In the genomic region with DNA sequence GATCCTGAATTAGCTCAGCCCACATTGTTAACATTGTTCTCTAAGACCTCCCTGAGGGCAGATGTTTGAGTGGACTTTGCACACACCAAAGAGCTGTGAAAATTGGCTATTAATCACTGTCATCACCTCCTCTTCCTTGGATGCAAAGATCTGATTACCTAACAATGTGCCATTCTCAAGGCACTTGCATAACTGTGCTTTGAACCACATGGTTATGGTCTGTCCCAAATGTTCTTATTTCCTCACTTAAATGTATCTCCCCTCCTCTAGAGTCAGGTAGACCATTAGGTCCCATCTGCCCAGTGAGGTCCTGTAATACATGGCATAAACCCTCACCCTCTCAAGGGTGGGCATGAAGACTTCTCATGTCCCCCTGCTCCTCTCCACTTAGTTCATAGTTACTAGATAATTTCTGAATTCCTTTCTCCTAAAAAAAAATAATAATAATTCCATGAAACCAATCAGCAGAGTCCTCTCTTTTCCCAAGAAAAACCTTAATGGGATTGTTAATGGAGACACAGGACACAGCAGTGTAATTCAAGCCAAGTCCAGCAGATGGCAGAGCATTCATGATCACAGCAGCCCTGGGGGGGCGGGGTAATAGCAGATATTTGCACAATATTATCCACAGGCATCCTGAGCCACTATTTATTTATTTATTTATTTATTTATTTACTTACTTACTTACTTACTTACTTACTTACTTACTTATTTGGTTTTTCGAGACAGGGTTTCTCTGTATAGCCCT, we compare ENCODE assay signal across 9 mouse cellular contexts. TPM values are rescaled to one million over a fixed set of nuclear protein-coding genes. Genes with fewer than 3 reads are reported as not detected.
DNase-seq lines count a peak whose midpoint lies in the region; ATAC-seq and TF ChIP-seq lines count a peak whose summit lies in the region.
"Had no signal": no experiment of that assay in that cellular context is flagged by ENCODE, and none has a peak within 500 bp of the region (broad histone marks: within the 10 kb centered on the region; RNA-seq: fewer than 3 reads in every experiment).

No protein-coding gene starts in this region.

- H3K9ac ChIP-seq in forebrain, embryonic 13.5 days: no peak overlapping the region
- H3K9ac ChIP-seq in lung, embryonic 14.5 days: no peak overlapping the region
- H3K9ac ChIP-seq: limb, embryonic 12.5 days had no signal

- TF ChIP-seq CTCF in lung, embryonic 14.5 days (IDR thresholded peaks at IDR 0.05; ENCODE audit: low read depth): peak; percentile 77

- 0 out of 2 replicates have a peak, but pooled peaks have one; percentile 48 for ATAC-seq in forebrain, embryonic 13.5 days
- ATAC-seq in lung, embryonic 14.5 days (ENCODE audit: insufficient read depth): peak; percentile 65; the same call in 1 of the 2 replicates

- WGBS in forebrain, embryonic 13.5 days: 60% methylated on average over 2 of the region's 2 CpGs
- WGBS in forebrain, embryonic 10.5 days: 58% methylated on average over 2 of the region's 2 CpGs
- WGBS in lung, embryonic 14.5 days: 54% methylated on average over 2 of the region's 2 CpGs

- no peaks in the 10 kb centered on the region for H3K27me3 ChIP-seq in forebrain, embryonic 13.5 days
- no peaks in the 10 kb centered on the region for H3K27me3 ChIP-seq in forebrain, embryonic 10.5 days (ENCODE audit: poor library complexity, severe bottlenecking)
- no peaks in the 10 kb centered on the region for H3K27me3 ChIP-seq in lung, embryonic 14.5 days (ENCODE audit: insufficient read depth, low read length)
- H3K27me3 ChIP-seq: limb, embryonic 12.5 days had no signal

- no peak overlapping the region for H3K4me3 ChIP-seq in forebrain, embryonic 13.5 days
- no peak overlapping the region for H3K4me3 ChIP-seq in forebrain, embryonic 10.5 days
- no peak overlapping the region for H3K4me3 ChIP-seq in lung, embryonic 14.5 days (ENCODE audit: low read depth, low read length)
- H3K4me3 ChIP-seq: limb, embryonic 12.5 days had no signal

- no peak overlapping the region for H3K27ac ChIP-seq in forebrain, embryonic 13.5 days
- H3K27ac ChIP-seq in forebrain, embryonic 10.5 days: no peak overlapping the region
- no peak overlapping the region for H3K27ac ChIP-seq in lung, embryonic 14.5 days (ENCODE audit: low read depth)
- H3K27ac ChIP-seq: limb, embryonic 12.5 days had no signal

- no peak overlapping the region for H3K4me2 ChIP-seq in forebrain, embryonic 13.5 days
- no peak overlapping the region for H3K4me2 ChIP-seq in lung, embryonic 14.5 days
- H3K4me2 ChIP-seq: limb, embryonic 12.5 days had no signal

- H3K9me3 ChIP-seq in forebrain, embryonic 13.5 days (replicated peaks): no peaks in the 10 kb centered on the region
- no peaks in the 10 kb centered on the region for H3K9me3 ChIP-seq in forebrain, embryonic 10.5 days
- no peaks in the 10 kb centered on the region for H3K9me3 ChIP-seq in lung, embryonic 14.5 days (ENCODE audit: low read depth, low read length)
- H3K9me3 ChIP-seq: limb, embryonic 12.5 days had no signal

- intact Hi-C loops in gastrocnemius, postnatal 36 days (cut with DNase I): loop anchor here (10.0 kb wide), 1 partner anchor 177 kb away; no protein-coding TSS in a partner anchor

- no peak for DNase-seq in forebrain, embryonic 10.5 days (ENCODE audit: extremely low spot score, low spot score)
- DNase-seq in MN1 (ENCODE audit: low spot score): peak; percentile 48
- DNase-seq in cerebellum, adult 9-10 months: peak; percentile 74
- peak; percentile 27 to 69 for DNase-seq in gastrocnemius, postnatal 36 days
- peak; percentile 79 to 93 for DNase-seq in kidney, postnatal 25 days
- peak; percentile 89 for DNase-seq in lung, embryonic 14.5 days
- DNase-seq in right cerebral cortex, postnatal 4 days: peak; percentile 74

- no peaks in the 10 kb centered on the region for H3K4me1 ChIP-seq in forebrain, embryonic 13.5 days
- H3K4me1 ChIP-seq in forebrain, embryonic 10.5 days: peaks cover 14% of the 10 kb centered on the region
- no peaks in the 10 kb centered on the region for H3K4me1 ChIP-seq in lung, embryonic 14.5 days (ENCODE audit: insufficient read depth)
- H3K4me1 ChIP-seq: limb, embryonic 12.5 days had no signal

- no peaks in the 10 kb centered on the region for H3K36me3 ChIP-seq in forebrain, embryonic 13.5 days (ENCODE audit: poor library complexity, severe bottlenecking)
- no peaks in the 10 kb centered on the region for H3K36me3 ChIP-seq in forebrain, embryonic 10.5 days (replicated peaks)
- H3K36me3 ChIP-seq in lung, embryonic 14.5 days (ENCODE audit: insufficient read depth): no peaks in the 10 kb centered on the region
- H3K36me3 ChIP-seq: limb, embryonic 12.5 days had no signal

RNA-seq across cellular contexts. Expression of gene Zfyve9, which starts 17.7 kb away (rescaled TPM):
- polyA plus RNA-seq in forebrain, embryonic 13.5 days (2015; fragmentation: Nextera tagmentation; extraction: Ambion mirVana): 5.4 and 5.5 TPM in 2 replicates
- polyA plus RNA-seq in forebrain, embryonic 10.5 days (2016; fragmentation: Nextera tagmentation; extraction: Ambion mirVana): 5.2 and 5.3 TPM in 2 replicates
- 10 to 100 TPM; 45.5 to 51.0 TPM for total RNA-seq in gastrocnemius, postnatal 36 days (2021)
- 5.2 and 5.5 TPM in 2 replicates for polyA plus RNA-seq in lung, embryonic 14.5 days (2014; fragmentation: Nextera tagmentation; extraction: Ambion mirVana)

RNA-seq across cellular contexts. Expression of gene Btf3l4, which starts 35.2 kb away (rescaled TPM):
- polyA plus RNA-seq in forebrain, embryonic 13.5 days (2015; fragmentation: Nextera tagmentation; extraction: Ambion mirVana): 256 and 275 TPM in 2 replicates
- polyA plus RNA-seq in forebrain, embryonic 10.5 days (2016; fragmentation: Nextera tagmentation; extraction: Ambion mirVana): 213 and 218 TPM in 2 replicates
- 10 to 100 TPM; 43.3 to 44.6 TPM for total RNA-seq in gastrocnemius, postnatal 36 days (2021)
- polyA plus RNA-seq in lung, embryonic 14.5 days (2014; fragmentation: Nextera tagmentation; extraction: Ambion mirVana): 167 and 176 TPM in 2 replicates

RNA-seq across cellular contexts. Expression of gene Txndc12, which starts 36.1 kb away (rescaled TPM):
- 89.6 and 92.8 TPM in 2 replicates for polyA plus RNA-seq in forebrain, embryonic 13.5 days (2015; fragmentation: Nextera tagmentation; extraction: Ambion mirVana)
- polyA plus RNA-seq in forebrain, embryonic 10.5 days (2016; fragmentation: Nextera tagmentation; extraction: Ambion mirVana): 91.5 and 94.5 TPM in 2 replicates
- total RNA-seq in gastrocnemius, postnatal 36 days (2021): 10 to 100 TPM; 11.5 to 13.3 TPM
- polyA plus RNA-seq in lung, embryonic 14.5 days (2014; fragmentation: Nextera tagmentation; extraction: Ambion mirVana): 129 and 131 TPM in 2 replicates

RNA-seq across cellular contexts. Expression of gene Kti12, which starts 49.3 kb away (rescaled TPM):
- 35.1 and 38.5 TPM in 2 replicates for polyA plus RNA-seq in forebrain, embryonic 13.5 days (2015; fragmentation: Nextera tagmentation; extraction: Ambion mirVana)
- 64.1 and 65.3 TPM in 2 replicates for polyA plus RNA-seq in forebrain, embryonic 10.5 days (2016; fragmentation: Nextera tagmentation; extraction: Ambion mirVana)
- total RNA-seq in gastrocnemius, postnatal 36 days (2021): 10 to 100 TPM; 18.9 to 21.7 TPM
- polyA plus RNA-seq in lung, embryonic 14.5 days (2014; fragmentation: Nextera tagmentation; extraction: Ambion mirVana): 57.4 and 62.8 TPM in 2 replicates

RNA-seq across cellular contexts. Expression of gene A730015C16Rik, which starts 50.2 kb away (rescaled TPM):
- polyA plus RNA-seq in forebrain, embryonic 13.5 days (2015; fragmentation: Nextera tagmentation; extraction: Ambion mirVana): 1.4 and 1.7 TPM in 2 replicates
- 1.4 and 1.7 TPM in 2 replicates for polyA plus RNA-seq in forebrain, embryonic 10.5 days (2016; fragmentation: Nextera tagmentation; extraction: Ambion mirVana)
- total RNA-seq in gastrocnemius, postnatal 36 days (2021): not detected
- 1.2 and 1.3 TPM in 2 replicates for polyA plus RNA-seq in lung, embryonic 14.5 days (2014; fragmentation: Nextera tagmentation; extraction: Ambion mirVana)
